Mouse (Mus musculus) heart, embryonic 12.5 days (tissue): ENCODE results near the gene Htr3a. TPM values are rescaled to one million over a fixed set of nuclear protein-coding genes. Genes with fewer than 3 reads are reported as not detected.
A peak's percentile ranks its signal among the peaks of the same experiment; 100 is the strongest.

Experiments used
- ATAC-seq: fragments of 200-750 bp; cut with Nextera tagmentation; 2 replicates; pipeline ENCODE4 v1.8.0; 2017; ENCODE audit warnings: moderate TSS enrichment, moderate library complexity; ENCODE audit not compliant: insufficient number of reproducible peaks, low FRiP score
- H3K27ac ChIP-seq: fragments of 300-500 bp; sonication (generic); 2 replicates; pipeline ENCODE4 v1.5.1; 2016; ENCODE audit warnings: mild to moderate bottlenecking, moderate library complexity; ENCODE audit not compliant: poor library complexity, severe bottlenecking
- H3K27me3 ChIP-seq: fragments of 300-500 bp; sonication (generic); replicated peaks from 2 replicates; pipeline ENCODE4 v1.6.1; 2016; ENCODE audit warnings: mild to moderate bottlenecking, moderate library complexity
- H3K36me3 ChIP-seq: fragments of 300-500 bp; sonication (generic); 2 replicates; pipeline ENCODE4 v1.6.1; 2016; ENCODE audit warnings: mild to moderate bottlenecking, moderate library complexity
- H3K4me1 ChIP-seq: fragments of 300-500 bp; sonication (generic); replicated peaks from 2 replicates; pipeline ENCODE4 v1.6.1; 2016; ENCODE audit warnings: mild to moderate bottlenecking
- H3K4me2 ChIP-seq: fragments of 300-500 bp; sonication (generic); 2 replicates; pipeline ENCODE4 v1.6.1; 2016; ENCODE audit warnings: mild to moderate bottlenecking, moderate library complexity
- H3K4me3 ChIP-seq: fragments of 300-500 bp; sonication (generic); 2 replicates; pipeline ENCODE4 v1.5.1; 2016; ENCODE audit warnings: mild to moderate bottlenecking
- H3K9ac ChIP-seq: fragments of 300-500 bp; sonication (generic); 2 replicates; pipeline ENCODE4 v1.6.1; 2016; ENCODE audit warnings: mild to moderate bottlenecking, moderate library complexity
- H3K9me3 ChIP-seq: fragments of 300-500 bp; sonication (generic); replicated peaks from 2 replicates; pipeline ENCODE4 v1.6.1; 2016; ENCODE audit warnings: mild to moderate bottlenecking, moderate library complexity
- WGBS: fragments of 180-500 bp; shearing (Covaris S2); methylation state at CpG from one replicate; pipeline ENCODE4 v1.1.7; 2016; 5-methylcytosine and 5-hydroxymethylcytosine counted together
- polyA plus RNA-seq: library from polyadenylated mRNA; unstranded; fragments of >200 nt; fragmentation: Nextera tagmentation; extraction: Ambion mirVana; gene quantifications from 2 replicates; pipeline ENCODE4 v1.2.1, GENCODE M21; 2016

The Htr3a gene
- 0.24 and 0.33 TPM in 2 replicates for polyA plus RNA-seq

DNA sequence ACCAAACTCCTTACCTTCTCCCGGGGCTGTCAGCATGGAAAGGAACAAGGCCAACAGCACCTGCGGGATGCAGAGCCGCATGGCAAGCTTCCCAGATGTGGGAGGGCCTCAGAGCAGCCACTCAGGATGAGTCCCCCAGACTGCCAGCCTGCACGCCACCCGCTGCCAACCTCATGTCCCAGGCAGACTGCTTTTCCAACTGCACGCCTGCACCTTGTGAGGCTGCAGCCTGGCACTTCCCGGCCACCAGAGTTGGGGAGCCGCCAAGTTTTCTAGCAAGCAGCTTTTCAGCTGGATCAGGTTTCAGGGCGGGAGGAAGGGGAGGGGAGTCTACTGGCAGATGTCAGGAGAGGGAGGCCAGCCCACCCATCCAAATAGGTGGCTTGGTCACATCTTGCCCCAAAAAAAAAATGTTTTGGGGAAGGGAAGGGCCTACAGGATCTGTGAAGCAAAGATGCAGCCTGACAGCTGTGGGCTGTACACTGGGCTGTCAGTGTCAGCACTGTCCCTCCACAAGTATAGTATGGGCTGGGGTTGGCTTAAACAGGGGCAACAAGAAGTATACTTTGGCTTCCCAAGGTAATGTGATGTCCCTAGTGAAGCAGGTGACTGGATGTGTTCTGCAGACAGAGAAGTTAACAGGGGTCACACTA lies at the start of gene Htr3a:
Gene Htr3a, minus strand, starts transcription at position 215 of the 653 bp plus-strand sequence.
- WGBS: 5% methylated on average over 9 of the region's 9 CpGs
- peak; percentile 9; the same call in 1 of the 2 replicates for ATAC-seq
- H3K4me2 ChIP-seq: peak within 1 kb of the TSS; percentile 58
- H3K36me3 ChIP-seq: no peaks in the 10 kb centered on the region
- 0 out of 2 replicates have a peak within 1 kb of the TSS, but pooled peaks have one; percentile 4 for H3K9ac ChIP-seq
- H3K27ac ChIP-seq: no peak within 1 kb of the TSS
- peaks cover 9% of the 10 kb centered on the region for H3K4me1 ChIP-seq
- H3K27me3 ChIP-seq: peaks cover 10% of the 10 kb centered on the region
- no peaks in the 10 kb centered on the region for H3K9me3 ChIP-seq
- no peak within 1 kb of the TSS for H3K4me3 ChIP-seq

DNA sequence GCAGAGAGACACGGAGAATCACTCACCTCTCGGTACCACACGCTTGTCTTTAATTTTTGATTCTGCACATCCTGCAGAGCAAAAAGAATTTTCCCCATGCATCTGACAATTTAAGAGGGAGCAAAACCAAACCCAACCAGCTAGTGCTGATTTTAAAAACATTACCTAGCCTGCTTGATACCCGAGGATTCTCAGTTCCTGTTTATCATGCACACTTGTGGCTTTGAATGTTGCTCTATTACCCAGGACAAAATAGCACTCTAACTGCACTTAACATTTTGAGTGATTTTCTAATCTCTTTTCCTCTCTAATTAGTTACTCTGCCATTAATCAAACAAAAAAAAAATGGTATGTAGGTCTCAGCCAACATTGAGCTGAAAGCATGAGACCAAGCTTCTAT lies 36.7 kb upstream of the Htr3a start:
- ATAC-seq: no peak
- H3K9me3 ChIP-seq: no peaks in the 10 kb centered on the region
- H3K27ac ChIP-seq: no peak overlapping the region
- no peak overlapping the region for H3K9ac ChIP-seq
- no peak overlapping the region for H3K4me3 ChIP-seq
- no peaks in the 10 kb centered on the region for H3K27me3 ChIP-seq
- H3K4me2 ChIP-seq: no peak overlapping the region
- H3K4me1 ChIP-seq: peaks cover 8% of the 10 kb centered on the region
- WGBS: 84% methylated on average over 4 of the region's 4 CpGs
- no peaks in the 10 kb centered on the region for H3K36me3 ChIP-seq

DNA sequence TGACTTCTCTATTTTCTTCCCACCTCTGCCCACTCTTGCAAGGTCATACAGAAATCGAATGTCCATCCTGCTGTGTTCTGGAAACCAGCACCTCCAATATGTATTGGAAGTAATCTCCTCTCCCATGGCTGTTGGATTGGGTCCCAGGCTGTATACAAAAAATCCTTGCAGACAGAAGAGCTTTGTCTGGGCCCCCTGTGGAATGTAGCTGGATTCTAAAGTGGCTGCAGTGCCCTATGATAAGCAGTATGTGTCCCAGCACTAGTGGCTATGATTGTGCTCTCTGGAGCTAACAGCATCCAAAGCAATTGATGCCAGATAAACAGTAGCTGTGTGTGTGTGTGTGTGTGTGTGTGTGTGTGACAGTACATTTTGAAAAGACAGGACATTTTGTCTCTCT lies 31.4 kb upstream of the Htr3a start:
- no peak for ATAC-seq

DNA sequence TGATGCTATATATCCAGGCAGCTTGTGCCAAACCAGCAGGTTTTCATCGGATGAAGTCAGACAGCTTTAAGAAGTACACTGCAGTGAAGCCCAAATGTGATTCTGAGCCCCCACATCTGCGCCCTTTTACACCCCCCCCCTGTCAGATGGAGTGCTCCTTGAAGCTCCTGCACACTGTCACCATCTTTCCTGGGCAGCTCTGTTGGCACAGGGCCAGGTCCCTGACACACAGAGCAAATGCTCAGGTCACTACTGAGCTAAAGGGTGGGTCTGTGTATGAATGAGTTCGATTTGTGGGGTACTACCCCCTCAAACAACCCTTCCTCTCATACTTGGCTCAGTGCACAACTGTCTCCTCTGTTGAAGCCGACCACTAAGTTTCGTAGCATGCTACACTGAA lies 18.5 kb upstream of the Htr3a start:
- Histone ChIP-seq H3K9ac (no peak overlapping the region), H3K36me3 (no peaks in the 10 kb centered on the region), H3K4me1 (peaks cover 11% of the 10 kb centered on the region; the same call in 1 of the 2 replicates), H3K27me3 (peaks cover 23% of the 10 kb centered on the region), H3K27ac (no peak overlapping the region), H3K4me2 (no peak overlapping the region), H3K4me3 (no peak overlapping the region), H3K9me3 (no peaks in the 10 kb centered on the region)
- no peak for ATAC-seq
- WGBS: 69% methylated on average over 5 of the region's 5 CpGs

More for the DNA sequence above, 31.4 kb upstream of the Htr3a start:
- H3K9me3 ChIP-seq: no peaks in the 10 kb centered on the region
- H3K36me3 ChIP-seq: no peaks in the 10 kb centered on the region
- no peak overlapping the region for H3K4me3 ChIP-seq
- H3K4me2 ChIP-seq: no peak overlapping the region
- peak overlapping the region; percentile 58; the same call in 1 of the 2 replicates for H3K27ac ChIP-seq
- H3K9ac ChIP-seq: no peak overlapping the region
- 39% methylated on average over 1 of the region's 1 CpGs for WGBS
- no peaks in the 10 kb centered on the region for H3K27me3 ChIP-seq
- H3K4me1 ChIP-seq: peaks cover 13% of the 10 kb centered on the region

DNA sequence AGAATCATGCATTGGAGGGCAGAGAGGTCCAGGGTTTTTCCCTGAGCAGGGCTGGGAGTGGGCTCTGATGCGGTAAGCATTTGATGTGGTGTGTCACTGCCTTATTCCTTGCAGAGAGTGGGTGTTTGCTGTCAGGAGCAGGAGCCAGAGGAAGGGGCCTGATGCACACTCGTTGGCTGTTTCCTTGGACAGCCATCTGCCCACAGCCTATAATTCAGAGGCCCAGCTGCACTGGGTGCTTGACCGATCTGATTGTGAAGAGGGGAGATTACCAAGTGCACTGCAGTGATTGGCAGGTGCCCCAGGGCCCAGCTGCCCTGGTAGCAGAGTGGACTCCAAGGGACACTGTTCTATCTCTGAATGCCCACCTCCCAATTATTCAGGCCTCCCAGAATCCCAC lies 17.9 kb upstream of the Htr3a start:
- Histone ChIP-seq H3K4me1 (peaks cover 11% of the 10 kb centered on the region; the same call in 1 of the 2 replicates), H3K27me3 (peaks cover 23% of the 10 kb centered on the region), H3K36me3 (no peaks in the 10 kb centered on the region), H3K4me2 (no peak overlapping the region), H3K9me3 (no peaks in the 10 kb centered on the region), H3K27ac (no peak overlapping the region), H3K4me3 (no peak overlapping the region), H3K9ac (no peak overlapping the region)
- no peak for ATAC-seq
- 43% methylated on average over 3 of the region's 3 CpGs for WGBS

DNA sequence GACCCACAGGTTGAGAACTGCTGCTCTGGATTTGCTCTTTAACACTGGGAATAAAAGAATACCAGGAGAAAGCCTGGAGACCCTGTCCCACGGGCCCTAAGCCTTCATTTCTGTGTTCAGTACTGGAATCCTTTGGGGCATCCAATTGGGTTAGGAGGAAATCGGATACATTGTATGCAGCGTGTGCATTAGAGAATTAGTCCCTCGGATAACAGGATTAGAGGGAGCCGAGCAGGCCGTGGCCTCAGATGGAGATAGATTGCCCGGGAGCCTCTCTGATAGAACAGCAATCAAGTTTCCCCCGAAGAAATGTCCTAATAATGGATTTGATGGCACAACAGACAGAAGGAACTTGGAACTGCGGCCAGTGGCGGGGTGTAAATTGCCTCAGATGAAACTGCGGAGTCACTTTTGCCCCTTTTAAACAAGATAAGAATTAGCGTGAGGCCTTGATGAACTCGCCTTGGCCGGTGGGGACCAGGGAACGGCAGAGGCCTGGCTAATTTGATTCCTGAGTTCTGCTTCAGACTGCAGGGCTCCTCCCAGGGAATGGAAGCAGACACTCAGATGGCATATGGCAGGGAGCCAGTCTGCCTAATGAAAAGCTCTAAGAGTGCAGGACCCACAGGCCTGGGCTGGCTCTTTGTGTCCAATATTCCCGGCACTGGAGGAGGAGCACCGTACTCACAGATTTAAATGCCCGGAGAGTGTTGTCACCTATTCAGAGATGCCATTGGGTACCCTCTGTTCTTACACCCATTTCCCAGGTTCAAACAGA lies 5.3 kb upstream of the Htr3a start:
- Histone ChIP-seq H3K9ac (no peak overlapping the region), H3K4me2 (no peak overlapping the region), H3K9me3 (no peaks in the 10 kb centered on the region), H3K27me3 (no peaks in the 10 kb centered on the region), H3K4me1 (peaks cover 3% of the 10 kb centered on the region), H3K36me3 (no peaks in the 10 kb centered on the region), H3K27ac (no peak overlapping the region), H3K4me3 (no peak overlapping the region)
- 65% methylated on average over 18 of the region's 18 CpGs for WGBS
- ATAC-seq: no peak

DNA sequence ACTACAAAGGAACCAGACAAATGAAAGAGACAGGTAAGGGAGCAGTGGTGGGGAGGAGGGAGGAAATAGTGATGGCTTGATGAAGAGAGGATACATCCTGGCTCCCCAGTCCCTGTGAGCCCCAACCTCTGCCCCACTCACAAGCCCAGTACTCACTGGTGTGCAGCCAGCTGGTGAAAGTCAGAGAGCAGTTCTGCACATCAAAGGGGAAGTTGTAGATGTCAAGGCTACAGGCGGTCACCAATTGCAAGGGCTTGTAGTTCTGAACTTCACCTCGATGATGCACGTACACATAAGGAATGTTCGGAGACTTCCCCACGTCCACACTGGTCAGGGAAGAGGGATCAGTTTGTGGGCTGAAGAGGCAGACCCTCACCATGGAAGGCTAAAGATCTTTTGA lies 6.5 kb downstream of the Htr3a start:
- Histone ChIP-seq H3K4me2 (no peak overlapping the region), H3K9me3 (no peaks in the 10 kb centered on the region), H3K27me3 (peaks cover 7% of the 10 kb centered on the region; the same call in 1 of the 2 replicates), H3K27ac (no peak overlapping the region), H3K9ac (no peak overlapping the region), H3K4me3 (no peak overlapping the region), H3K4me1 (no peaks in the 10 kb centered on the region), H3K36me3 (no peaks in the 10 kb centered on the region)
- WGBS: 82% methylated on average over 5 of the region's 5 CpGs
- ATAC-seq: no peak

DNA sequence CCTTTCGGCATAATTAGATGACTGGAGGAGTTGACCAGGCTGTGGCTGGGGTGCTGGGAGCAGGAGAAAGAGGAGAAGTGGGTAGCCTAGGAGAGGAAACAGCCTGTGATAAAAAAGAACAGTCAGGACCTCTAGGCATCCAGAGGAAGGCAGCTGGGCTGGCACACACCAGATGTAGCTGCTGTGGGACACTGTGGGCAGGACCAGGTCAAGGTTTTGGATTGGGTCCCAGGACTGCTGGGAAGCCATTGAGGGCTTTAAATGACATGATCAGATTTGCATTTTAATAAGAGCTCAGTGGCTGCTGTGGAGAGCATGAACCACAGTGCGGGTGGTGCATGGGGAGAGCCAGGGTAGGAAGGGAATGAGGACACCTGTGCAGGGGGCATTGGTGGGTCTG lies 7.1 kb downstream of the Htr3a start:
- no peaks in the 10 kb centered on the region for H3K4me1 ChIP-seq
- no peak for ATAC-seq
- no peaks in the 10 kb centered on the region for H3K36me3 ChIP-seq
- no peak overlapping the region for H3K4me2 ChIP-seq
- no peaks in the 10 kb centered on the region for H3K9me3 ChIP-seq
- no peak overlapping the region for H3K9ac ChIP-seq
- no peak overlapping the region for H3K4me3 ChIP-seq
- H3K27me3 ChIP-seq: peaks cover 7% of the 10 kb centered on the region; the same call in 1 of the 2 replicates
- H3K27ac ChIP-seq: no peak overlapping the region
- WGBS: 67% methylated on average over 2 of the region's 2 CpGs

DNA sequence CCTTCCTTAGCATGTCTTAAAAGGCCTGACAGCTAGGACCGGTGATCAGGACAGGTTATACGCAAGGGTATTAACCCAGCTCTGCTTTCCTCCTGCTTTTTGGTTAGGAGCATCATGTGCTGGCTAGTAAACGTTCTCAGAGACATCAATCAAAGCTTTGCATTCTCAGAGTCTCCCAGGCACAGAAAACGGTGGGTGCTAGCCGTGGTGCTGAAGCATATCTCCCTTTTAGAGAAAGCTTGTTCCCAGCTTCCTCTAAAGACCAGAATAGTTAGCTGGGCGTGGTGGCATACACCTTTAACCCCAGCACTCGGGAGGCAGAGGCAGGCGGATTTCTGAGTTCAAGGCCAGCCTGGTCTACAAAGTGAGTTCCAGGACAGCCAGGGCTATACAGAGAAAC lies 12.3 kb downstream of the Htr3a start:
- Histone ChIP-seq H3K27ac (no peak overlapping the region), H3K4me1 (no peaks in the 10 kb centered on the region), H3K9me3 (no peaks in the 10 kb centered on the region), H3K36me3 (no peaks in the 10 kb centered on the region), H3K9ac (no peak overlapping the region), H3K4me2 (no peak overlapping the region), H3K27me3 (peaks cover 27% of the 10 kb centered on the region), H3K4me3 (no peak overlapping the region)
- 15% methylated on average over 8 of the region's 8 CpGs for WGBS
- ATAC-seq: no peak

DNA sequence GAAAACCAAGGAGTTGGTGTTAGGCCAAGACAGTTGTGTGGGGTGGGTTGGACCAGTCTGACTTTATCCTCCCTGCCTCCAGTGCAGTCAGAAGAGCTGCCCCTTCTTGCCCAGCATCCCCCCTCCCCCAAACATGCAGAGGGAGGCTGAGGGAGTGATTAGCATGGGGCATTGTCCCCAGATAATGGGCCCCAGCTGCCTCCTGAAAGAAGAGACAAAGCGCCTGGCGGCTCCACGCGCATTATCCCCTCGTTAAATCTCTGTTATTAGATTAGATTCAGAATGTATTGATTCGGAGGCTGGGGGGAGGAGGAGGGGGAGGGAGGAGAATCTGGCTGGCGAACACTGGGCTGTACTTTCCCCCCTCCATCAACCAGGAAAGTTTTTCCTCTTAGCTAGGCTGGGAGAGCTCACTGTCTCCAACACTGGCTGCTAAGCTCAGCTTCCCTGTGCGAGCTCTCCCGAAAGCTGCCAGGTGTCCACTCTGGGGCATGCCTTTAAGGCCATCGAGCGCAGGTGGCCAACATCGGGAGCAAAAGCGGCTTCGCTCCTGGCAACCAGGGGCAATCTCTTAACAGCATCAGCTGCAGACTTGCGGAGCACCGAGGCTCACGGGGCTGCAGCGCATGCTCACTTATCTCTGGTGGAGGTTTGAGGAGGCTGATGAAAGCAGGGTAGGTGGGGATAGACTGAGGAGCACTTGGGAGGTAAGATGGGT lies 14.9 kb downstream of the Htr3a start:
- Histone ChIP-seq H3K4me2 (no peak overlapping the region), H3K9ac (no peak overlapping the region), H3K4me1 (no peaks in the 10 kb centered on the region), H3K9me3 (no peaks in the 10 kb centered on the region), H3K36me3 (no peaks in the 10 kb centered on the region), H3K4me3 (no peak overlapping the region), H3K27ac (no peak overlapping the region), H3K27me3 (peaks cover 27% of the 10 kb centered on the region)
- WGBS: 30% methylated on average over 18 of the region's 18 CpGs
- no peak for ATAC-seq

DNA sequence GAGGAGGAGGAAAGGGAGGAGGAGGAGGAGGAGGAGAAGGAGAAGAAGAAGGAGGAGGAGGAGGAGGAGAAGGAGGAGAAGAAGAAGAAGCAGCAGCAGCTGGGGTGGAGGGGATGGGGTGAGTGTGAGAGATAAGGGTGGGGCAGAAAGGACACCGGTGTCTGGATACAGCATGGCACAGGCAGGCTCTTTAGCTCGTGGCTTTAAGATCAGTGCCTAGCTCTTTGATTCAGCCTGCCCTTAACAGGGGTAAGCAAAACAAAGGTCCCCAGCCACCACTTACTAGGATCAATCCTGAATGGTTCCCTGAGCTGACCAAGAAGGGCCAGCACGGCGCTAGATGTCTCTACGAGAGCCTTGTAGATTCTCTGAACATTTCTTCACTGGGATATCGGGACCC lies 16.1 kb downstream of the Htr3a start:
- ATAC-seq: no peak
- H3K4me3 ChIP-seq: no peak overlapping the region
- H3K4me2 ChIP-seq: no peak overlapping the region
- no peak overlapping the region for H3K9ac ChIP-seq
- no peaks in the 10 kb centered on the region for H3K36me3 ChIP-seq
- H3K27ac ChIP-seq: no peak overlapping the region
- no peaks in the 10 kb centered on the region for H3K9me3 ChIP-seq
- H3K4me1 ChIP-seq: no peaks in the 10 kb centered on the region
- WGBS: 62% methylated on average over 6 of the region's 6 CpGs
- H3K27me3 ChIP-seq: peaks cover 25% of the 10 kb centered on the region
